Mouse (Mus musculus): ENCODE data around the gene Tirap.

- no peak for TF ChIP-seq GATA1 (IDR thresholded peaks at IDR 0.05; ENCODE audit: low read length)
- no peak for TF ChIP-seq TAL1 (IDR thresholded peaks at IDR 0.05; ENCODE audit: low read length)
Measured at GRCm38 (mm10) chr9:35217963-35218362, 17.9 kb upstream of the Tirap start.
